Mouse (Mus musculus) intestine, postnatal 0 days (tissue): Measurements from ENCODE around the gene Stard10. TPM values are rescaled to one million over a fixed set of nuclear protein-coding genes. Genes with fewer than 3 reads are reported as not detected.

ENCODE experiments used
- ATAC-seq: fragments of 200-750 bp; cut with Nextera tagmentation; 2 replicates; pipeline ENCODE4 v1.8.0; 2017; ENCODE audit warnings: mild to moderate bottlenecking, moderate TSS enrichment, moderate library complexity
- H3K27ac ChIP-seq: fragments of 300-500 bp; sonication (generic); 2 replicates; pipeline ENCODE4 v1.5.1; 2014; ENCODE audit warnings: mild to moderate bottlenecking, low read depth, low read length, moderate library complexity
- H3K27me3 ChIP-seq: fragments of 300-500 bp; sonication (generic); replicated peaks from 2 replicates; pipeline ENCODE4 v1.6.1; 2014; ENCODE audit warnings: low read length, mixed read lengths; ENCODE audit not compliant: control insufficient read depth, insufficient read depth
- H3K36me3 ChIP-seq: fragments of 300-500 bp; sonication (generic); 2 replicates; pipeline ENCODE4 v1.6.1; 2014; ENCODE audit warnings: mild to moderate bottlenecking, moderate library complexity; ENCODE audit not compliant: control insufficient read depth, insufficient read depth
- H3K4me1 ChIP-seq: fragments of 300-500 bp; sonication (generic); replicated peaks from 2 replicates; pipeline ENCODE4 v1.6.1; 2014; ENCODE audit warnings: antibody characterized with exemption, low read length, mixed read lengths; ENCODE audit not compliant: control insufficient read depth, insufficient read depth
- H3K4me2 ChIP-seq: fragments of 300-500 bp; sonication (generic); replicated peaks from 2 replicates; pipeline ENCODE4 v1.6.1; 2014; ENCODE audit warnings: low read depth, mild to moderate bottlenecking, moderate library complexity
- H3K4me3 ChIP-seq: fragments of 300-500 bp; sonication (generic); 2 replicates; pipeline ENCODE4 v1.5.1; 2014; ENCODE audit warnings: low read depth, low read length
- H3K9ac ChIP-seq: fragments of 300-500 bp; sonication (generic); 2 replicates; pipeline ENCODE4 v1.6.1; 2014; ENCODE audit warnings: mild to moderate bottlenecking, low read depth, low read length
- H3K9me3 ChIP-seq: fragments of 300-500 bp; sonication (generic); 2 replicates; pipeline ENCODE4 v1.6.1; 2016; ENCODE audit warnings: mixed run types; ENCODE audit not compliant: control insufficient read depth
- CTCF ChIP-seq: sonication (generic); IDR thresholded peaks from 2 replicates; pipeline ENCODE4 v1.5.1; 2016; ENCODE audit warnings: low read depth, mild to moderate bottlenecking, control low read depth, antibody characterized with exemption, moderate library complexity
- WGBS: fragments of 180-500 bp; shearing (Covaris S2); extraction: QIAGEN DNeasy Blood & Tissue Kit; methylation state at CpG from one replicate; pipeline ENCODE4 v1.1.7; 2014; 5-methylcytosine and 5-hydroxymethylcytosine counted together
- polyA plus RNA-seq: library from polyadenylated mRNA; unstranded; fragments of >200 nt; fragmentation: Nextera tagmentation; extraction: Ambion mirVana; gene quantifications from 2 replicates; pipeline ENCODE4 v1.2.1, GENCODE M21; 2015

The Stard10 gene
- polyA plus RNA-seq, 1 experiment from 2014 or later: 71.7 TPM

- no peak for ATAC-seq
- Histone ChIP-seq H3K4me1 (0 out of 2 replicates have a peak, but pooled peaks cover 6% of the 10 kb centered on the region), H3K9ac (no peak overlapping the region), H3K27ac (no peak overlapping the region), H3K36me3 (peaks cover 3% of the 10 kb centered on the region; the same call in 1 of the 2 replicates), H3K27me3 (no peaks in the 10 kb centered on the region), H3K4me3 (no peak overlapping the region), H3K4me2 (no peak overlapping the region), H3K9me3 (no peaks in the 10 kb centered on the region)
- no peak for TF ChIP-seq CTCF
- 86% methylated on average over 4 of the region's 4 CpGs for WGBS
Measured at GRCm38 (mm10) chr7:101330841-101331173, 13.9 kb downstream of the Stard10 start.

- Histone ChIP-seq H3K9ac (no peak overlapping the region), H3K27ac (no peak overlapping the region), H3K36me3 (peaks cover 3% of the 10 kb centered on the region; the same call in 1 of the 2 replicates), H3K4me2 (no peak overlapping the region), H3K4me1 (no peaks in the 10 kb centered on the region), H3K9me3 (no peaks in the 10 kb centered on the region), H3K4me3 (no peak overlapping the region), H3K27me3 (no peaks in the 10 kb centered on the region)
- ATAC-seq: no peak
- WGBS: 83% methylated on average over 5 of the region's 5 CpGs
- TF ChIP-seq CTCF: no peak
Measured at GRCm38 (mm10) chr7:101332045-101332831, 15.4 kb downstream of the Stard10 start.

GRCm38 (mm10) chr7:101335228-101335627, 18.3 kb downstream of the Stard10 start:
- Histone ChIP-seq H3K9me3 (no peaks in the 10 kb centered on the region), H3K36me3 (peaks cover 5% of the 10 kb centered on the region; the same call in 1 of the 2 replicates), H3K4me2 (no peak overlapping the region), H3K27me3 (no peaks in the 10 kb centered on the region), H3K9ac (no peak overlapping the region), H3K4me1 (no peaks in the 10 kb centered on the region), H3K4me3 (no peak overlapping the region), H3K27ac (no peak overlapping the region)
- no peak for ATAC-seq
- WGBS: 82% methylated on average over 2 of the region's 2 CpGs
- TF ChIP-seq CTCF: no peak

- Histone ChIP-seq H3K27me3 (no peaks in the 10 kb centered on the region), H3K9me3 (no peaks in the 10 kb centered on the region), H3K36me3 (peaks cover 5% of the 10 kb centered on the region; the same call in 1 of the 2 replicates), H3K4me3 (no peak overlapping the region), H3K27ac (no peak overlapping the region), H3K9ac (no peak overlapping the region), H3K4me1 (no peaks in the 10 kb centered on the region), H3K4me2 (no peak overlapping the region)
- 85% methylated on average over 3 of the region's 3 CpGs for WGBS
- no peak for ATAC-seq
- TF ChIP-seq CTCF: no peak
Measured at GRCm38 (mm10) chr7:101336686-101337085, 19.8 kb downstream of the Stard10 start.

- Histone ChIP-seq H3K27ac (no peak overlapping the region), H3K4me1 (no peaks in the 10 kb centered on the region), H3K9ac (no peak overlapping the region), H3K36me3 (peaks cover 8% of the 10 kb centered on the region; the same call in 1 of the 2 replicates), H3K4me3 (no peak overlapping the region), H3K4me2 (no peak overlapping the region), H3K27me3 (no peaks in the 10 kb centered on the region), H3K9me3 (no peaks in the 10 kb centered on the region)
- ATAC-seq: no peak
- TF ChIP-seq CTCF: no peak
- 93% methylated on average over 3 of the region's 3 CpGs for WGBS
Measured at GRCm38 (mm10) chr7:101337401-101337800, 20.5 kb downstream of the Stard10 start.

GRCm38 (mm10) chr7:101341405-101341804, 24.5 kb downstream of the Stard10 start:
- H3K9ac ChIP-seq: no peak overlapping the region
- no peaks in the 10 kb centered on the region for H3K4me1 ChIP-seq
- no peaks in the 10 kb centered on the region for H3K9me3 ChIP-seq
- H3K27ac ChIP-seq: no peak overlapping the region
- ATAC-seq: no peak
- no peak overlapping the region for H3K4me2 ChIP-seq
- peaks cover 29% of the 10 kb centered on the region; the same call in 1 of the 2 replicates for H3K36me3 ChIP-seq
- H3K27me3 ChIP-seq: no peaks in the 10 kb centered on the region
- TF ChIP-seq CTCF: no peak
- WGBS: 46% methylated on average over 6 of the region's 6 CpGs
- H3K4me3 ChIP-seq: no peak overlapping the region
